Mouse (Mus musculus): ENCODE measurements around the gene Lrrc74b.
"Not testable (repeated sequence)": the region's sequence is repeated elsewhere in the genome, so short reads cannot be mapped to it uniquely, and the experiment has no call there.

Gene Lrrc74b

GRCm38 (mm10) chr16:17552837-17553236, 8.2 kb downstream of the Lrrc74b start:
- DNase-seq (ENCODE audit: low read depth, low spot score), result no peak

- DNase-seq (ENCODE audit: low read depth, low spot score), result no peak
Observed at GRCm38 (mm10) chr16:17542632-17543031, 18.4 kb downstream of the Lrrc74b start.

- no peak for DNase-seq (ENCODE audit: low read depth, low spot score)
Observed at GRCm38 (mm10) chr16:17536584-17536983, 24.5 kb downstream of the Lrrc74b start.

- DNase-seq (ENCODE audit: low read depth, low spot score), result no peak
Observed at GRCm38 (mm10) chr16:17532676-17533329, 28.2 kb downstream of the Lrrc74b start.

GRCm38 (mm10) chr16:17532271-17532670, 28.8 kb downstream of the Lrrc74b start:
- no peak for DNase-seq (ENCODE audit: low read depth, low spot score)

- DNase-seq (ENCODE audit: low read depth, low spot score), result peak; percentile 96
Observed at GRCm38 (mm10) chr16:17530640-17531288, 30.3 kb downstream of the Lrrc74b start, which contains the start of gene Thap7. Thap7 (minus strand) TSS chr16:17531136.

GRCm38 (mm10) chr16:17529981-17530586, 31.0 kb downstream of the Lrrc74b start:
- DNase-seq (ENCODE audit: low read depth, low spot score), result no peak

- DNase-seq (ENCODE audit: low read depth, low spot score), result no peak
Observed at GRCm38 (mm10) chr16:17528276-17528675, 32.8 kb downstream of the Lrrc74b start.

- no peak for DNase-seq (ENCODE audit: low read depth, low spot score)
Observed at GRCm38 (mm10) chr16:17527606-17528005, 33.4 kb downstream of the Lrrc74b start.

GRCm38 (mm10) chr16:17526223-17526622, 34.8 kb downstream of the Lrrc74b start:
- no peak for DNase-seq (ENCODE audit: low read depth, low spot score)

- DNase-seq (ENCODE audit: low read depth, low spot score), result no peak
Observed at GRCm38 (mm10) chr16:17525524-17525923, 35.5 kb downstream of the Lrrc74b start.

- no peak for DNase-seq (ENCODE audit: low read depth, low spot score)
Observed at GRCm38 (mm10) chr16:17524156-17524555, 36.9 kb downstream of the Lrrc74b start.

GRCm38 (mm10) chr16:17518910-17519309, 42.1 kb downstream of the Lrrc74b start:
- DNase-seq (ENCODE audit: low read depth, low spot score), result no peak

GRCm38 (mm10) chr16:17511431-17511830, 49.6 kb downstream of the Lrrc74b start:
- no peak for DNase-seq (ENCODE audit: low read depth, low spot score)

- DNase-seq (ENCODE audit: low read depth, low spot score), result no peak
Observed at GRCm38 (mm10) chr16:17510686-17511085, 50.4 kb downstream of the Lrrc74b start.

- DNase-seq (ENCODE audit: low read depth, low spot score), result no peak
Observed at GRCm38 (mm10) chr16:17510143-17510542, 50.9 kb downstream of the Lrrc74b start.

- DNase-seq (ENCODE audit: low read depth, low spot score), result no peak
Observed at GRCm38 (mm10) chr16:17509240-17509597, 51.8 kb downstream of the Lrrc74b start.

GRCm38 (mm10) chr16:17508546-17509239, 52.4 kb downstream of the Lrrc74b start, which contains the start of gene Lztr1:
Lztr1 (plus strand) TSS chr16:17508688.
- DNase-seq (ENCODE audit: low read depth, low spot score), result peak; percentile 80

- not testable (repeated sequence) for DNase-seq (ENCODE audit: low read depth, low spot score)
Observed at GRCm38 (mm10) chr16:17508031-17508430, 53.0 kb downstream of the Lrrc74b start.

- DNase-seq (ENCODE audit: low read depth, low spot score), result no peak
Observed at GRCm38 (mm10) chr16:17507018-17507552, 54.0 kb downstream of the Lrrc74b start.

GRCm38 (mm10) chr16:17502681-17503080, 58.4 kb downstream of the Lrrc74b start:
- no peak for DNase-seq (ENCODE audit: low read depth, low spot score)
